Mouse (Mus musculus) heart, embryonic 14.5 days (tissue): ENCODE measurements around the gene Tubg2. TPM values are rescaled to one million over a fixed set of nuclear protein-coding genes. Genes with fewer than 3 reads are reported as not detected.
"Not testable (repeated sequence)": the region's sequence is repeated elsewhere in the genome, so short reads cannot be mapped to it uniquely, and the experiment has no call there.

Source experiments
- ATAC-seq: fragments of 200-750 bp; cut with Nextera tagmentation; 2 replicates; pipeline ENCODE4 v1.8.0; 2017; ENCODE audit warnings: low read depth, moderate TSS enrichment; ENCODE audit not compliant: insufficient number of reproducible peaks, insufficient read depth, low FRiP score
- H3K27ac ChIP-seq, 2 experiments: fragments of 200-500 bp in 1 of 2; fragments of 300-500 bp in 1 of 2; sonication (generic) in 1 of 2; replicated peaks in 1 of 2; 2 replicates each; pipeline ENCODE4 v1.5.1; 2012 to 2014; ENCODE audit warnings: low read depth in 2 of 2, low read length in 2 of 2, control low read depth in 1 of 2, mild to moderate bottlenecking in 1 of 2, mixed read lengths in 1 of 2; ENCODE audit not compliant: control insufficient read depth in 1 of 2, insufficient read depth in 1 of 2
- H3K27me3 ChIP-seq: fragments of 300-500 bp; sonication (generic); 2 replicates; pipeline ENCODE4 v1.6.1; 2014; ENCODE audit warnings: mild to moderate bottlenecking, low read length, control low read depth; ENCODE audit not compliant: control insufficient read depth, insufficient read depth
- H3K36me3 ChIP-seq: fragments of 300-500 bp; sonication (generic); 2 replicates; pipeline ENCODE4 v1.6.1; 2014; ENCODE audit warnings: mild to moderate bottlenecking, control low read depth, low read length, mixed read lengths; ENCODE audit not compliant: control insufficient read depth, insufficient read depth
- H3K4me1 ChIP-seq, 2 experiments: fragments of 200-500 bp in 1 of 2; fragments of 300-500 bp in 1 of 2; sonication (generic) in 1 of 2; 2 replicates each; pipeline ENCODE4 v1.6.1; 2012 to 2014; ENCODE audit warnings: low read length in 2 of 2, control low read depth in 1 of 2, mixed read lengths in 1 of 2; ENCODE audit not compliant: control insufficient read depth in 2 of 2, insufficient read depth in 2 of 2
- H3K4me2 ChIP-seq: fragments of 300-500 bp; sonication (generic); 2 replicates; pipeline ENCODE4 v1.6.1; 2014; ENCODE audit warnings: mild to moderate bottlenecking, low read length
- H3K4me3 ChIP-seq, 2 experiments: fragments of 200-500 bp in 1 of 2; fragments of 300-500 bp in 1 of 2; sonication (generic) in 1 of 2; 2 replicates each; pipeline ENCODE4 v1.5.1; 2012 to 2014; ENCODE audit warnings: low read length in 2 of 2, mild to moderate bottlenecking in 2 of 2, control low read depth in 1 of 2, low read depth in 1 of 2, moderate library complexity in 1 of 2; ENCODE audit not compliant: control insufficient read depth in 1 of 2, insufficient read depth in 1 of 2
- H3K9ac ChIP-seq: fragments of 300-500 bp; sonication (generic); 2 replicates; pipeline ENCODE4 v1.6.1; 2014; ENCODE audit warnings: mild to moderate bottlenecking, low read length
- H3K9me3 ChIP-seq: fragments of 300-500 bp; sonication (generic); 2 replicates; pipeline ENCODE4 v1.6.1; 2016; ENCODE audit warnings: low read length, control low read depth; ENCODE audit not compliant: control insufficient read depth
- whole genome bisulfite sequencing: fragments of 180-500 bp; shearing (Covaris S2); extraction: QIAGEN DNeasy Blood & Tissue Kit; methylation state at CpG from one replicate; pipeline ENCODE4 v1.1.7; 2014; 5-methylcytosine and 5-hydroxymethylcytosine counted together
- polyA plus RNA-seq: library from polyadenylated mRNA; unstranded; fragments of >200 nt; fragmentation: Nextera tagmentation; extraction: Ambion mirVana; gene quantifications from 2 replicates; pipeline ENCODE4 v1.2.1, GENCODE M21; 2014

Tubg2 gene
- polyA plus RNA-seq, 1 experiment from 2014 or later: 4.1 TPM

- no peaks in the 10 kb centered on the region for H3K36me3 ChIP-seq
- H3K9ac ChIP-seq: no peak overlapping the region
- ATAC-seq: no peak
- H3K4me1 ChIP-seq: peaks cover 0 to 7% of the 10 kb centered on the region in 2 experiments; a peak in 3 of 4 replicates
- WGBS: 53% methylated on average over 9 of the region's 9 CpGs
- H3K4me3 ChIP-seq: no peak overlapping the region
- H3K4me2 ChIP-seq: no peak overlapping the region
- H3K9me3 ChIP-seq: no peaks in the 10 kb centered on the region
- peak overlapping the region in 1 of 2 experiments; percentile 33; a peak in 1 of 4 replicates for H3K27ac ChIP-seq
- H3K27me3 ChIP-seq: no peaks in the 10 kb centered on the region
These were observed 6.3 kb upstream of the Tubg2 start for GRCm38 (mm10) chr11:101149178-101150105.

DNA sequence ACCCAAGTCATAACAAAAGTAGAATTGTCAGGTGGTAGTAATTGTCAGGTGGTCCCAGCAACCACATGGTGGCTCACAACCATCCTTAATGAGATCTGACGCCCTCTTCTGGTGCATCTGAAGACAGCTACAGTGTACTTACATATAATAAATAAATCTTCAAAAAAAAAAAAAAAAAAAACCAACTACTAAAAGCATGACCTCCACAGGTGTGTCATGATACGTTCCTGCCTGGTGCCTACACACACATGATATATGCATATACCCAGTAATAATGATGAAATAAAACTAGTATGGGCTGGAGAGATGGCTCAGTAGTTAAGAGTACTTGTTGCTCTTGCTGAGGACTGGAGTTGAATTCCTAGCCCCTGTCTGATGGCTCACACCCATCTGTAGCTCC, 4.6 kb upstream of the Tubg2 start:
- Histone ChIP-seq H3K9me3 (no peaks in the 10 kb centered on the region), H3K27ac (no peak overlapping the region), H3K4me1 (peaks cover 3 to 10% of the 10 kb centered on the region in 2 experiments), H3K36me3 (no peaks in the 10 kb centered on the region), H3K9ac (no peak overlapping the region), H3K27me3 (no peaks in the 10 kb centered on the region), H3K4me3 (no peak overlapping the region), H3K4me2 (no peak overlapping the region)
- 48% methylated on average over 2 of the region's 2 CpGs for WGBS
- ATAC-seq: no peak

GRCm38 (mm10) chr11:101152825-101153224, 2.9 kb upstream of the Tubg2 start:
- Histone ChIP-seq H3K4me2 (no peak overlapping the region), H3K4me3 (no peak overlapping the region), H3K27ac (no peak overlapping the region), H3K9ac (no peak overlapping the region), H3K27me3 (no peaks in the 10 kb centered on the region), H3K36me3 (no peaks in the 10 kb centered on the region), H3K9me3 (no peaks in the 10 kb centered on the region), H3K4me1 (peaks cover 5 to 13% of the 10 kb centered on the region in 2 experiments)
- 81% methylated on average over 1 of the region's 1 CpGs for WGBS
- no peak for ATAC-seq

- Histone ChIP-seq H3K27ac (no peak overlapping the region), H3K4me3 (no peak overlapping the region), H3K27me3 (0 out of 2 replicates have a peak, but pooled peaks cover 3% of the 10 kb centered on the region), H3K4me1 (peaks cover 5 to 6% of the 10 kb centered on the region in 2 experiments), H3K9me3 (no peaks in the 10 kb centered on the region), H3K4me2 (no peak overlapping the region), H3K36me3 (no peaks in the 10 kb centered on the region), H3K9ac (no peak overlapping the region)
- no peak for ATAC-seq
These were observed 1.1 kb upstream of the Tubg2 start for GRCm38 (mm10) chr11:101154648-101155047.

DNA sequence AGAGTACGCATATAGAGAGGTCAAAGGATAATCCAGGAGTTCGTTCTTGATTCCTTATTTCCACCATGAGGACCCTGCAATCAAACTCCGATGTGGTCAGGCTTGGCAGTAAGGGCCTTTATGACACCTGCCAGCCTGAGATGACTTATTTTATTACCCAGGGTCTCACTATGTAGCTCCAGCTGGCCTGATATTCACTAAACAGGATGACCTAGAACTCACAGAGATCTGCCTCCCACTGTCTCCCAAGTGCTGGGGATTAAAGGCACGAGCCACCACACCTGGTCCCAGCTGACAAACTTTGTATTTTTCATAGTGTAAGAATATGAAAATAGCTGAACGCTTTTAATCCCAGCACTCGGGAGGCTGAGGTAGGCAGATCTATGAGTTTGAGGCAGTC, 556 bp upstream of the Tubg2 start:
- no peak overlapping the region for H3K27ac ChIP-seq
- 71% methylated on average over 6 of the region's 6 CpGs for WGBS
- no peaks in the 10 kb centered on the region for H3K36me3 ChIP-seq
- H3K4me3 ChIP-seq: no peak overlapping the region
- no peak overlapping the region for H3K9ac ChIP-seq
- H3K4me2 ChIP-seq: peak overlapping the region; percentile 74
- no peaks in the 10 kb centered on the region for H3K9me3 ChIP-seq
- ATAC-seq: no peak
- peaks cover 5 to 6% of the 10 kb centered on the region in 2 experiments; a peak in 3 of 4 replicates for H3K4me1 ChIP-seq
- H3K27me3 ChIP-seq: 0 out of 2 replicates have a peak, but pooled peaks cover 3% of the 10 kb centered on the region

- H3K4me3 ChIP-seq, H3K9ac ChIP-seq, H3K27ac ChIP-seq, H3K4me2 ChIP-seq, H3K4me1 ChIP-seq, ATAC-seq, H3K9me3 ChIP-seq: not testable (repeated sequence)
- Histone ChIP-seq H3K36me3 (peaks cover 40% of the 10 kb centered on the region), H3K27me3 (peaks cover 20% of the 10 kb centered on the region; the same call in 1 of the 2 replicates)
- 65% methylated on average over 8 of the region's 10 CpGs for WGBS
These were observed 4.4 kb downstream of the Tubg2 start for GRCm38 (mm10) chr11:101160151-101160550.

- not testable (repeated sequence) for H3K4me2 ChIP-seq, ATAC-seq, H3K9ac ChIP-seq, H3K27ac ChIP-seq, H3K4me3 ChIP-seq, H3K9me3 ChIP-seq, H3K4me1 ChIP-seq
- H3K36me3 ChIP-seq: peaks cover 48% of the 10 kb centered on the region
- WGBS: 81% methylated on average over 6 of the region's 8 CpGs
- H3K27me3 ChIP-seq: peaks cover 24% of the 10 kb centered on the region; the same call in 1 of the 2 replicates
These were observed 5.3 kb downstream of the Tubg2 start for GRCm38 (mm10) chr11:101160981-101161505.
